22 mouse cellular contexts compared by ENCODE assay signal in genomic region chr7:122499743-122500597, GRCm38 (mm10).
DNase-seq lines count a peak whose midpoint lies in the region; ATAC-seq and TF ChIP-seq lines count a peak whose summit lies in the region.
"Had no signal": no experiment of that assay in that cellular context is flagged by ENCODE, and none has a peak within 500 bp of the region (broad histone marks: within the 10 kb centered on the region; RNA-seq: fewer than 3 reads in every experiment).

No protein-coding gene starts in this region.

- no peaks in the 10 kb centered on the region for H3K36me3 ChIP-seq in hindbrain, embryonic 13.5 days
- H3K36me3 ChIP-seq in hindbrain, embryonic 10.5 days, result no peaks in the 10 kb centered on the region
- H3K36me3 ChIP-seq in lung, embryonic 16.5 days (ENCODE audit: control insufficient read depth, insufficient read depth, low read length), result no peaks in the 10 kb centered on the region
- H3K36me3 ChIP-seq in forebrain, embryonic 16.5 days (ENCODE audit: control insufficient read depth, insufficient read depth), result no peaks in the 10 kb centered on the region
- no peaks in the 10 kb centered on the region for H3K36me3 ChIP-seq in midbrain, postnatal 0 days (ENCODE audit: insufficient read depth, low read length)
- H3K36me3 ChIP-seq: embryonic facial prominence, embryonic 15.5 days; neural tube, embryonic 13.5 days had no signal

- H3K4me3 ChIP-seq in hindbrain, embryonic 13.5 days, result no peak overlapping the region
- no peak overlapping the region for H3K4me3 ChIP-seq in hindbrain, embryonic 10.5 days
- H3K4me3 ChIP-seq in lung, embryonic 16.5 days (ENCODE audit: low read length), result no peak overlapping the region
- no peak overlapping the region for H3K4me3 ChIP-seq in forebrain, embryonic 16.5 days (replicated peaks; ENCODE audit: low read length)
- no peak overlapping the region for H3K4me3 ChIP-seq in midbrain, postnatal 0 days (ENCODE audit: low read depth, low read length)
- H3K4me3 ChIP-seq: embryonic facial prominence, embryonic 15.5 days; neural tube, embryonic 13.5 days had no signal

- no peak overlapping the region for H3K4me2 ChIP-seq in hindbrain, embryonic 13.5 days
- no peak overlapping the region for H3K4me2 ChIP-seq in lung, embryonic 16.5 days (ENCODE audit: low read depth, low read length)
- no peak overlapping the region for H3K4me2 ChIP-seq in forebrain, embryonic 16.5 days (ENCODE audit: low read length)
- H3K4me2 ChIP-seq in midbrain, postnatal 0 days (ENCODE audit: low read depth, low read length, poor library complexity, severe bottlenecking), result no peak overlapping the region
- H3K4me2 ChIP-seq: embryonic facial prominence, embryonic 15.5 days; liver, embryonic 11.5 days; neural tube, embryonic 13.5 days had no signal

- H3K4me1 ChIP-seq in hindbrain, embryonic 13.5 days (replicated peaks), result peaks cover 13% of the 10 kb centered on the region
- H3K4me1 ChIP-seq in hindbrain, embryonic 10.5 days (replicated peaks), result peaks cover 7% of the 10 kb centered on the region; the same call in 1 of the 2 replicates
- peaks cover 7% of the 10 kb centered on the region; the same call in 1 of the 2 replicates for H3K4me1 ChIP-seq in lung, embryonic 16.5 days (replicated peaks; ENCODE audit: control insufficient read depth, insufficient read depth, low read length)
- peaks cover 13% of the 10 kb centered on the region for H3K4me1 ChIP-seq in forebrain, embryonic 16.5 days (replicated peaks; ENCODE audit: control insufficient read depth, insufficient read depth, low read length)
- no peaks in the 10 kb centered on the region for H3K4me1 ChIP-seq in midbrain, postnatal 0 days (ENCODE audit: insufficient read depth, low read length)
- H3K4me1 ChIP-seq: embryonic facial prominence, embryonic 15.5 days had no signal

- H3K9me3 ChIP-seq in hindbrain, embryonic 13.5 days, result no peaks in the 10 kb centered on the region
- H3K9me3 ChIP-seq in hindbrain, embryonic 10.5 days, result no peaks in the 10 kb centered on the region
- H3K9me3 ChIP-seq in lung, embryonic 16.5 days (ENCODE audit: control insufficient read depth, low read length), result no peaks in the 10 kb centered on the region
- H3K9me3 ChIP-seq in forebrain, embryonic 16.5 days (ENCODE audit: control insufficient read depth, low read length), result no peaks in the 10 kb centered on the region
- H3K9me3 ChIP-seq in midbrain, postnatal 0 days (ENCODE audit: low read length), result no peaks in the 10 kb centered on the region
- H3K9me3 ChIP-seq: embryonic facial prominence, embryonic 15.5 days; neural tube, embryonic 13.5 days had no signal

- H3K27ac ChIP-seq in hindbrain, embryonic 13.5 days, result peak overlapping the region; percentile 68
- H3K27ac ChIP-seq in hindbrain, embryonic 10.5 days, result no peak overlapping the region
- no peak overlapping the region for H3K27ac ChIP-seq in lung, embryonic 16.5 days (ENCODE audit: low read length)
- peak overlapping the region; percentile 8; the same call in 1 of the 2 replicates for H3K27ac ChIP-seq in forebrain, embryonic 16.5 days (ENCODE audit: low read length)
- no peak overlapping the region for H3K27ac ChIP-seq in midbrain, postnatal 0 days (ENCODE audit: low read depth, low read length)
- H3K27ac ChIP-seq: embryonic facial prominence, embryonic 15.5 days; neural tube, embryonic 13.5 days had no signal

- no peak overlapping the region for H3K9ac ChIP-seq in hindbrain, embryonic 13.5 days
- H3K9ac ChIP-seq in lung, embryonic 16.5 days (ENCODE audit: low read length), result no peak overlapping the region
- H3K9ac ChIP-seq in forebrain, embryonic 16.5 days (replicated peaks; ENCODE audit: low read depth, low read length), result no peak overlapping the region
- no peak overlapping the region for H3K9ac ChIP-seq in midbrain, postnatal 0 days (replicated peaks; ENCODE audit: low read length, poor library complexity, severe bottlenecking)
- H3K9ac ChIP-seq: embryonic facial prominence, embryonic 15.5 days; neural tube, embryonic 13.5 days had no signal

- WGBS in hindbrain, embryonic 13.5 days, result 73% methylated on average over 9 of the region's 9 CpGs
- 89% methylated on average over 9 of the region's 9 CpGs for WGBS in hindbrain, embryonic 10.5 days
- 55% methylated on average over 9 of the region's 9 CpGs for WGBS in lung, embryonic 16.5 days
- WGBS in forebrain, embryonic 16.5 days, result 70% methylated on average over 9 of the region's 9 CpGs
- WGBS in midbrain, postnatal 0 days, result 69% methylated on average over 9 of the region's 9 CpGs

- DNase-seq in hindbrain, embryonic 10.5 days (ENCODE audit: low spot score), result no peak
- DNase-seq in lung, postnatal 14 days, result no peak
- DNase-seq in midbrain, postnatal 0 days (ENCODE audit: low spot score), result peak; percentile 65
- DNase-seq: adrenal gland, postnatal 25 days; B cell, adult 2 months; cerebellum, adult 11-12 months; cerebellum, postnatal 25 days; embryo, embryonic 11 days; gastrocnemius, postnatal 36 days; kidney, adult 18-20 months; kidney, postnatal 10 days; lung, adult 18-20 months; right cerebral cortex, postnatal 14 days; spleen, adult 18-20 months; thymus, postnatal 36 days had no signal

- no peaks in the 10 kb centered on the region for H3K27me3 ChIP-seq in hindbrain, embryonic 13.5 days
- H3K27me3 ChIP-seq in hindbrain, embryonic 10.5 days (ENCODE audit: insufficient read depth, poor library complexity, severe bottlenecking), result no peaks in the 10 kb centered on the region
- no peaks in the 10 kb centered on the region for H3K27me3 ChIP-seq in lung, embryonic 16.5 days (ENCODE audit: control insufficient read depth, insufficient read depth, low read depth, low read length)
- no peaks in the 10 kb centered on the region for H3K27me3 ChIP-seq in forebrain, embryonic 16.5 days (replicated peaks; ENCODE audit: control insufficient read depth, insufficient read depth, low read length)
- H3K27me3 ChIP-seq in midbrain, postnatal 0 days (ENCODE audit: insufficient read depth, low read length), result no peaks in the 10 kb centered on the region
- H3K27me3 ChIP-seq: embryonic facial prominence, embryonic 15.5 days; neural tube, embryonic 13.5 days had no signal

- TF ChIP-seq CTCF in midbrain, postnatal 0 days (IDR thresholded peaks at IDR 0.05), result no peak

- no peak for ATAC-seq in hindbrain, embryonic 13.5 days (ENCODE audit: low FRiP score)
- ATAC-seq in lung, embryonic 16.5 days (ENCODE audit: low read depth), result peak; percentile 73
- ATAC-seq in forebrain, embryonic 16.5 days, result peak; percentile 66
- no peak for ATAC-seq in midbrain, postnatal 0 days (ENCODE audit: low FRiP score)
- ATAC-seq in megakaryocyte progenitor cell, adult 5-6 weeks (replicated peaks; ENCODE audit: poor library complexity), result no peak

Comparison
In these comparisons a context has a peak if more than half of its experiments do, and no peak if none do; other contexts are left out.
1. H3K27ac ChIP-seq: peak in hindbrain, embryonic 13.5 days (single experiment) and forebrain, embryonic 16.5 days (single experiment); none in hindbrain, embryonic 10.5 days (single experiment), lung, embryonic 16.5 days (single experiment) and midbrain, postnatal 0 days (single experiment).
2. ATAC-seq: peak in lung, embryonic 16.5 days (single experiment) and forebrain, embryonic 16.5 days (single experiment); none in hindbrain, embryonic 13.5 days (single experiment), midbrain, postnatal 0 days (single experiment) and megakaryocyte progenitor cell, adult 5-6 weeks (single experiment).